Mouse (Mus musculus) c-Kit-positive CD71-positive TER-119-positive erythroid progenitor cells, embryonic 14.5 days (primary cell): ENCODE results near the gene Capn2.

Experiments used
- DNase-seq: peaks from one replicate; pipeline ENCODE4 v3.0.0-alpha.2; 2013; ENCODE audit warnings: low spot score

The Capn2 gene

GRCm38 (mm10) chr1:182501815-182502405 lies 15.5 kb downstream of the Capn2 start:
- no peak for DNase-seq

- DNase-seq, result no peak
Measured at GRCm38 (mm10) chr1:182500843-182501242, 16.6 kb downstream of the Capn2 start.

- DNase-seq, result no peak
Measured at GRCm38 (mm10) chr1:182500224-182500623, 17.2 kb downstream of the Capn2 start.

DNA sequence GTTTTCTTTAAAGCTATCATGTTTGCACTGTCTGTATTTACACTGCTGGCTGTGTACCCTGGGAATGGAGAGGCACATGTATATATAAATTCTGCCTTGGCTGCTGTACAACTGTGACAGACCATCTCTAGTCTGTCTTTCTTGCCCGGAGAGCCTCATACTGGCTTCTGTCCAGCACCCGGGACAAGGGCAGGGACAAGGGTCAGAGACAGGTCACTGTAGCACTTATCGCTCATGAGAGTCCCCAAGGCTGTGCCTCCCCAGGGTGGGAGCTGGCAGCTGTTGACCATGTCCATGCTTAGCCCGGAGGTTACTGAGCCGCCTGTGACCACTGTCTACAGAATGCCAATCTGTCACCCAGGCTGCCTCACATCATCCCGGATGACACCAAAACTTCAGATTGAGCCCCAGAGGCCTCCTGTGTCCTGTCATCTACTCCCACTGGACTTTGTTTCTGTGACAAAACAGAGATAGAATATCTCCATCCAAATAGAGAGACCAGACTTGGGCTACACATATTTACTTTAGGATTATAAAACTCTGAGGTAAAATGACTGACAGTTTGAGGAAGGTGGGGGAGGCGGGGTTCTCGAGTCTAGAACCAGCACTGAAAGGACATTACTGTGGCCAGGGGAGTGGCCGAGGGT lies 17.8 kb downstream of the Capn2 start:
- no peak for DNase-seq

- DNase-seq, result no peak
Measured at GRCm38 (mm10) chr1:182497736-182498135, 19.7 kb downstream of the Capn2 start.

- DNase-seq, result no peak
Measured at GRCm38 (mm10) chr1:182496685-182497084, 20.7 kb downstream of the Capn2 start.

GRCm38 (mm10) chr1:182494285-182495145 lies 22.9 kb downstream of the Capn2 start:
- no peak for DNase-seq

GRCm38 (mm10) chr1:182491839-182492238 lies 25.6 kb downstream of the Capn2 start:
- DNase-seq, result no peak

- DNase-seq, result no peak
Measured at GRCm38 (mm10) chr1:182490568-182490967, 26.8 kb downstream of the Capn2 start.

DNA sequence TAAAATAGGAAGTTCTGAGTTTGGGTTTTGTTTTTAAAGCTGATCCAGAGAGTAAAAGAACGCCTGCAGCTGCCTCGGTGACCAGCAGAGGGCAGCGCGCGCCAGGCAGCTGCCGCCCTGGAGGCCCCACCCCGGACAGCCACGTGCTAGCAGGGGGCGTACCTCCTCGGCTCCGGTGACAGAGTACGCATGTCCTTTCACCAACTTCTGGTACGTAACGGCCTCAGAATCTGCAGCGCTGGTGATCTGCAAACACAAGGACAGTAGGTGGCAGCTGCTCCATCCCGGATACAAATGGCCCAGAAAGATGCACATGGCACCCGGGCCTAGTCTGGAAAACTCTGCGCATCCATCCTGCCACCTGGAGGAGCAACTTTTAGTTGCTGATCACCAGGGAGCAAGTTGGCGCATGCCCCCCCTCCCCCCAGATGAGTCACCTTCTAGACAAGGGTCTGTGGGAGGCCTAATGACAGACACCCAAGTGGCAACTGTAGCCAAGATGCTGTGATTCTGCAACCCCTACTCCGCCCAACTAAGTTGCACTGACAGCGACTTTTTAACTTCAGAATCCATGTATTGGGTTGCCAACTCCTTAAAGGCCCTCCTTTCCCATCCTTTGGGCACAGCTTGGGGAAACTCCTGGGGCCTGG lies 27.5 kb downstream of the Capn2 start:
- peak; percentile 66 for DNase-seq

- no peak for DNase-seq
Measured at GRCm38 (mm10) chr1:182488503-182488902, 28.9 kb downstream of the Capn2 start.

- no peak for DNase-seq
Measured at GRCm38 (mm10) chr1:182483910-182484274, 33.5 kb downstream of the Capn2 start.

DNA sequence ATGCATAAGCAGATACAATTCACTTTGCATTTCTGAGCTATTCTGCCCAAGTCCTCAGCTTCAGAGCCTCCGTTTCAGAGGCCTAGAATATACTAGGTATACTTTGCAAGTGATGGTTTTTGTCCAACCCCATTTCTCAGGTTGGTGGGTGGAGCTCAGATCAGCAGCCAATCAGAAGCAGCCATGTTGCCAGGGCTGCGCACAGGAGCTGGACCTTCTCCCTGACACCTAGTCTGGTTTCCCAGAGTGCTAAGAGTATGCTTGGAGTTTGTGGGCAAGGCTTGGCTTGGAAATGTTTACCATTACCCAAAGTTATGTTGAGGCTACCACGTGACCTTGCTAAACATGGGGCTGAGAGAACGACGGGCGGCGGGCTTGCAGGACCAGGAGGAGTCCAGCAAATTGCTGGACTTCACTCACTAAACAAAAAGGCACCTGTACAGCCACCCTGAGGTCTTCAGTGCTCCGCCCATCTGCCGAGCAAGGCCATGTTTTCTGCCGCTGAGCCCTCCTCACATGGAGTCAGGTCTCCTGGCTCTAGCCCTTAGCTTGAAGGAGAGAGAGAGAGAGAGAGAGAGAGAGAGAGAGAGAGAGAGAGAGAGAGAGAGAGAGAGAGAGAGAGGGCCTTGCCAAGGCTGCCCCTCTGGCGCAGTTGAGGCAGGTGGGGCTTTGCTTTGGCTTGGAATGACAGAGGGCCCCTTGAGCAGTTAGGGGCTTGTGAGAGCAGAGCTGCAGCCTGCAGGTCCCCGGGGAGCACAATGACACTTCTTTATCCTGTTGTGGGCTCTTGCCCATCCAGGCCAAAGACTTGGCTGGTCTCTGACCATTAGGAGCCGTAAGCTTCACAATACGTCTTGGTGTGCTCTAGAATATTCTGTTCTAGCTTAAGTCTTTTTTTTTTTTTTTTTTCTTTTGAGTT lies 34.2 kb downstream of the Capn2 start:
- DNase-seq, result no peak

GRCm38 (mm10) chr1:182481646-182482295 lies 35.6 kb downstream of the Capn2 start:
- no peak for DNase-seq

DNA sequence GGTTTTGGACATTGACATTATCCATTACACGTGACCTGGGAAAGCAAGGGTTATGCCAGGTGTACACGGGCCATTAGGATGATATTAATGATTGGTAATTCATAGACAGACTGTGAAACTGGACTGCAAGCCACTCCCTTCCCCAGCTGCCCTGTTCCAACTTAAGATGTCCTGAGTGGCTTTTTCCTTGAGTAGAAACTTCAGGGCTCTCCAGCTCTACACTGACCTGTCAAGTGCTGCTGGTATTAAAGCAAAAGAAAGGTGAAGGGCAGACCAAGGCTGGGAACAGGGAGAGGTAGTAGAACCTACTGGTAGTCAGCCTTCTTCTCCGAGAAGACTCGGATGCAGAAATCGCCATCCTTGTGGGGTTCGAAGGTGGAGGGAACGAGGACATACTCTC lies 36.3 kb downstream of the Capn2 start:
- DNase-seq, result no peak

DNA sequence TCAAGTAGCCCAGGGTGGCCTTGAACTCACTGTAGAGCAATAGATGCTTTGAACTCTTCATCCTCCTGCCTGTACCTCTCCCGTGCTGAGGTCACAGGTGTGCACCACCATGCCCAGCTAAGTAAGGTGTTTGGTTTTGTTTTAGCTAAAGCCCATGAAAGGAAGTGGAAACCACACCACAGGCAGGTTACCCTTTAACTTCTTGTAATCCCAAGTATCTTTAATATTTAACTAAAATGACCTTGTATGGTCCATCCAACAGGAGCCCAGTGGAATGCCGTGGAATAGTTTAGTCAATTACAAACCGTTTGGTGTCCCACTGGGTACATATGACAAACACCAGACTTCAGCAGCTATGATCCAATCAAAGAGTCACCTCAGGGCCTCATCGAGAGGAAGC lies 38.5 kb downstream of the Capn2 start:
- DNase-seq, result no peak

DNA sequence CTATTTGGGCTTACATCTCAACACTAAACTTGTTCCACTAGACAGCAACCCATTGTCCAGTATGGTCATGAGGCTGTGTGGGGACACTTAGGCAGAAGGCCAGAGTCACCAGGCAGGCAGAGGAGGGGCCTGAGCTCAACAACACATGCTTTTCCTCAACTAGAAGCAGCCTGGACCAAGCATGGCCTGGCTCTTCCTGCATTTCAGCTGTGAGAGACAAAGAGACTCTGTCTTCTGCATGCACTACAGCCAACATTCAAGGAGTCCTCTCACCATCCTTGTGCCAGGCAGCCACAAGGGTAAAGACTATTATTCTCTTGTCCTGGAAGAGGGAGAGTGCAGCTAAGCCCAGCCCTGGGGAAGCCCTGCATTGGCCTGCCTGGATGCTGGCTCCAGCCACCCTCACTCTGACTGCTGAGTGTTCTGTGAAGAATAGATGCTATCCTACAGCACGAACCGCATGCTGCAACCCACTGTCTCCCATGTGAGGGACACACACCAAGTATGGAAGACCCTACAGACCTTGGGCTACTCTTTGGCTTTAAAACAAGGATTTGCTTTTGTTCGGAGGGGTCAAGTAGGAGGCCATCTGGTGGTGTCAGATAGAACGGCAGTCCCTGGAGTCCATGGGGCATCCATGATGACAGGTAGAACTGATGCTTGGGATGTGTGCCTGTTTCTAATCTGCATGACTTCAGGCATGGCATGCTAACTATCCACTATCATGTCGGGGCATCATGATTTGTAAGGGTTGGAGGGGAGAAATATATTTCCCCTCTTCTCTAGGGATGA lies 42.2 kb downstream of the Capn2 start:
- no peak for DNase-seq

- DNase-seq, result no peak
Measured at GRCm38 (mm10) chr1:182465978-182466377, 51.4 kb downstream of the Capn2 start.

- no peak for DNase-seq
Measured at GRCm38 (mm10) chr1:182465309-182465708, 52.1 kb downstream of the Capn2 start.

DNA sequence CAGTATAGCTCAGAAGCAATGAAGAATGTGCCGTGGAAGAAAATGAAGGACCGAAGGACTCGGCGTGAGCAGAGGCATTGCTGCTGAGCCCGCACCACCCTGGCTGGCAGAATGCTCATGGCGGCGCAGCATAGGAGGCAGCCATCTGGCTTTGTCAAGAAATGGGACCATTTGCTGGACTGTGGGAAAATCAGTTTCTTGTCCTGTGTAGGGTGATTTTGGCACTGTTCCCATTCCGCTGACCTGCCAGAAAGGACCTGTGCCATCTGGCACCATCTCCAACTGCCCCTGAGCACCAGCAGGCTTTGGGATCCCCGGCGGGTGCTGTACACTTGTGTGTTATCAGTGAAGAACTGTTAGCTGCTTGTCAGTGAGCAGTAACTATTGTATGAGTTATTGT lies 55.6 kb downstream of the Capn2 start:
- no peak for DNase-seq
